Mouse (Mus musculus): ENCODE data around the gene Frmd4b. TPM values are rescaled to one million over a fixed set of nuclear protein-coding genes. Genes with fewer than 3 reads are reported as not detected.
A peak's percentile ranks its signal among the peaks of the same experiment; 100 is the strongest.
"Not testable (repeated sequence)": the region's sequence is repeated elsewhere in the genome, so short reads cannot be mapped to it uniquely, and the experiment has no call there.

The Frmd4b gene
- total RNA-seq, 2 experiments from 2014 or later = 19.5 to 21.0 TPM

DNA sequence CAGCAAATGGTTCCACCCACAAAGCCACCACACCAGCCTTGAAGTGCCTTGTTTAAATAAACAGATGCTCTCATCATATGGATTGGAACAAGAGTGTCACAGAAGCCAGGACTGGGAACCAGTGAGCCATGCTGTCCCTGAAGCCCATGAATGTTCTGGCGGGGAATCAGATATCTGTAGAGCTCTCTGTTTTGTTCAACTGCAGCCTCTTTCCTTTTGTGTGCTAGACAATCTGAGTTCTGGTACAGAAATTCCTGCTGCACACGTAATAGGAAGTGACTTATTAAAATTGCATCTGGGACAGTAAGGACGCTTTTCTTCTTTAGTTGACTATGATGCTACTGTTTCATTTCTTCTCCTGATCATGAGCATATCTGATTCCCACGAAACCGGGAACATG, 173.2 kb downstream of the Frmd4b start:
- intact Hi-C loops (cut with DNase I) = no loop called here
- DNase-seq (ENCODE audit: low spot score in 2 of 2) = no peak

DNA sequence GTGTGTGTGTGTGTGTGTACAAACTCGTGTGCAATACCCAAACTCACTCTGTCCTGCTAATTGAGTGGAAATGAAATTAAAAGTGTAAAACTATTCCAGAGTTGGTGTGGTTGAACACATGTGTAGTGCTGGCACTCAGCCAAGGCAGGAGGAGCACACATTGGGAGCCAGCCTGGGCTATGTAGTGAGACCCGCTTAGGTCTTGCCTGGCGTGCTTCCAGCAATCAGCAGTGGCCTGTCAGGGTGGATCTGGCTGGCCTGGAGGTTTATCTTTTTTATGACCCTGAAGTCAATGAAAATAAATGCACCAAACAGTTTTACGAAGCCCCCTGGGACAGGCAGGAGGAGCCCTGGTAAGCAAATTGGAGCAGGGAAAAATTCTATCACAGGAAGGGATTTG, 173.8 kb downstream of the Frmd4b start:
- intact Hi-C loops (cut with DNase I) = no loop called here
- no peak for DNase-seq (ENCODE audit: low spot score in 2 of 2)

DNA sequence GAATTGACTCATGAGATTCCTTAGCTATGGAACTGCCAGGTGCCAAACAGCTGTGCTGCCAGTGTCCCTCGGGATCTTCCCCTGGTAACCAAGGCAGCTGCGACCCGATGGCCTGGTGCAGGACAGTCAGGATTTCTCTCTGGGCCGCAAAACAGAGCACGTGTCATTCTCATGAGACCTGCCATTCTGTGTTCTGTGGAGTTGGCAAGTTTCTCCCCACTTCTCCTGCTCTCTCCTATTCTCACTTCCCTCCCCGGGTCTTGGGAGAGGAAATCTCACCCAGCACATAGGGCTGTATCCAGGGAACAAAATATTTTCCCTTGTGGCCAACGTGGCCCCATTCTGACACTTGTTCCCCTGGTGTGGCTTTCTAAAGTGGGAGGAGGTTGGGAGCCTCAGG, 176.0 kb downstream of the Frmd4b start:
- no peak for DNase-seq (ENCODE audit: low spot score in 2 of 2)
- intact Hi-C loops (cut with DNase I) = no loop called here

DNA sequence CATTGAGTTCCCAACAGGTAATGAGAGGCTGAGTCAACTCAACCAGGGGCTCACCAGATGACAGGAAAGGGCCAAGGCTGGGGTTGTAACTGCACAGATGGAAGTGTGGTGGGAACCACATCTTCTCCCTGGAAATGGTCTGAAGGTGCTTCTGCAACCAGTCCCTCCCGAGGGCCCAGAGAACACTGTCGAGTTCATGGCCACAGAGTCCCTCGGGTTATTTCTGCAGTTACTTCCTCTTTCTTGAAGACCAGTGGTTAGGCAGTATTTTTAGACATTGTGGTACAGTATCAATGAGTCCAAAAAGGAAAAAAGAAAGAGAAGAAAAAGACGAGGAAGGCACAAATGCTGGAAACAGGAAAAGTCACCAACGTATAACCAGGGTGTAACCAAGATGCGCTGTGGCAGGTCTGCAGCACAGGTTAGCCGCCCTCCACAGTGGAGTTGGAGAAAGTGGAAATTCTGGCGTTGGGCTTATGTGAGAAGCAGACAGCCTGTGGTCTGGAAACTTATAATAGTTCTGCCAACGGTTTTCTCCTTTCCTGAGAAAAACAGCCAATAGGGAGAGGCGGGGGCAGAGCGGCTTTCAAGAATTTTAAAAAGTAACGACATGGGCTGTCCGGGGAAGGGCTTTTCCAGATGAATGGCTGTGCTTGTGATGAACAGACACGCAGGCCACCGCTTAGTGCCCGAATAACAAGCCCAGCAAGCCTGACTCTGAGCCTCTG, 178.3 kb downstream of the Frmd4b start:
- DNase-seq (ENCODE audit: low spot score in 2 of 2) = no peak
- intact Hi-C loops (cut with DNase I) = no loop called here

GRCm38 (mm10) chr6:97434753-97435152, 182.6 kb downstream of the Frmd4b start:
- DNase-seq (ENCODE audit: low spot score in 2 of 2) = no peak
- intact Hi-C loops (cut with DNase I) = no loop called here

DNA sequence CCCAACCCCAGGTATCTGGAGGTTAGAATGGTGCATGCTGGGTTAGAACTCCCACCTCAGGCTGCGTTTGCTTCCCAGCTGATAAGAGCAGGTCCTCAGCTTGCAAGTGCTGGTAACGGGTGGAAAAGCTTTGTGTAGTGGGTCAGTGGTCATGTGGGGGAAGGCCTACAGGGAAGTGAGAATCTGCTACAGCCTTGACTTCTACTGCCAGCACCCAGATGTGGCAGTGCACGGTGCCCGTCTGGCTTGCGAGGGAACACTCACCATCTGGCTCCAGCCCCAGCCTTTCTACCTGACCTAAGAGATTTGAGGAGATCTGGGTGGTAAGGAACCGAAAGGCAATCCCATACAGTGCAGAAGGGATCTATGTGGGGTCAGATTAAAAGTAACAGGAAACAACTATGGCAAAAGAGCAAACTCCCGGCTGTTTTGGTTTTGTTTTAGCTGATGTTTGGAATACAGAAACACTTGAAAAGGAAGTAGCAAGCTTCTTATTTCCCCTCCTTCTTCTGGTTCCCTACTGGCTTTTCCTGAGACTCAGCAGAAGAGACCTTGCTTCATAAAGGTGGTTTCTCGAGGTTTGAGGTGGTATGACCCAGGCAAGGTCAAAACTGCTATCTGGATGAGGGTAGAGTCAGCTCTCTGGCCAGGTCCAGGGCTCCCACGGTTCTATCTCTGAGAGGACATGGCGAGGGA, 185.9 kb downstream of the Frmd4b start:
- intact Hi-C loops (cut with DNase I) = no loop called here
- DNase-seq (ENCODE audit: low spot score in 2 of 2) = no peak

DNA sequence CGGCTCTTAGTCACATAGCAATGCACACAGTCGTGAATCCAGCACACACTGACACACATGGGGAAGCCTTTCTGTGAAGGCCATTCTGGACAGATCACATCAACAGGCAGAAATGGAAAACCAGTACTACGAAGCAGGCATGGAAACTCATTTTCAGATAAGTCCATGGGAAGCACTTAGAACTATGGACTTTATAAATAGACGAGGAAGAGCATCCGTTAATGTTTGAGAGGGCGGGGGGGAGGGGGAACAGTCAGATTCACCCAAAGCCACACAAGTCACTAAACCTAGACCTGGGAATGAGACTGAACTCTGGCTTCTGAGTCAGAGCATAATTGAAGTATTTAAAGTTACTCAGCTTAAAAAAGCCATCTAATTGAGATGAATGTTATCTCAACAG, 186.8 kb downstream of the Frmd4b start:
- intact Hi-C loops (cut with DNase I) = no loop called here
- no peak for DNase-seq (ENCODE audit: low spot score in 2 of 2)

GRCm38 (mm10) chr6:97429688-97430343, 187.5 kb downstream of the Frmd4b start:
- intact Hi-C loops (cut with DNase I) = no loop called here
- DNase-seq (ENCODE audit: low spot score in 2 of 2) = no peak

DNA sequence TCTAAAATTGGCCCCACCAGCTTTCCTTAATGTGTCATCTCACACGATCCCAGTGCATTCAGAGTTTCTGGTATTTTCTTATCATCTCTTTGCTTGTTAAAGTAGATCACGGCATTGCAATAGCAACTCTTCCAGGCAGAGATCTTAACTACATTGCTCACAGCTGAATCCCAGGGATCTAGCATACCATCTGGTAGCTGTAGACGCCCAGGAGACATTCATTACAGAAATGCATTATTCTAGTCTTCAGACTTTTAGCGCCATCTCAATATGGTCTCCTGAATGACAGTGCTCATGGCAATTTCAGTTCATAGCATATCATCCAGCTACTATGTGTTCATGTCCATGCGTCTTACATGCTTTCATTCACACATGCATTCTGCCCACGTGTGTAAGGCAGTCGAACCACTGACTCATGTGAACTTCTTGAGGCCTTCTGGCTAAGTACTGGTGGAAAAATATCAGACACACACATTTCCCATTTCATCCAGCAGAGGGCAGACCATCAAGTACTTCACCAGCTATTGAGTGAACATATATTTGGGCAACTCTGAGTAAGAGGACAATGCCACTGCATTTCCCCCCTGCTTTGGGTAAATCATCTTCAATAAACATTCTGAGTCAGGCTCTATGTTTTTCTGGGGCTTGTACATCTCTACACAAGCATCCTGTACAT, 197.4 kb downstream of the Frmd4b start:
- peak; percentile 84 to 88 for DNase-seq (ENCODE audit: low spot score in 2 of 2)
- intact Hi-C loops (cut with DNase I) = loop anchor here (2.0 to 5.0 kb wide), 2 partner anchors 103 to 322 kb away; no protein-coding TSS in a partner anchor

DNA sequence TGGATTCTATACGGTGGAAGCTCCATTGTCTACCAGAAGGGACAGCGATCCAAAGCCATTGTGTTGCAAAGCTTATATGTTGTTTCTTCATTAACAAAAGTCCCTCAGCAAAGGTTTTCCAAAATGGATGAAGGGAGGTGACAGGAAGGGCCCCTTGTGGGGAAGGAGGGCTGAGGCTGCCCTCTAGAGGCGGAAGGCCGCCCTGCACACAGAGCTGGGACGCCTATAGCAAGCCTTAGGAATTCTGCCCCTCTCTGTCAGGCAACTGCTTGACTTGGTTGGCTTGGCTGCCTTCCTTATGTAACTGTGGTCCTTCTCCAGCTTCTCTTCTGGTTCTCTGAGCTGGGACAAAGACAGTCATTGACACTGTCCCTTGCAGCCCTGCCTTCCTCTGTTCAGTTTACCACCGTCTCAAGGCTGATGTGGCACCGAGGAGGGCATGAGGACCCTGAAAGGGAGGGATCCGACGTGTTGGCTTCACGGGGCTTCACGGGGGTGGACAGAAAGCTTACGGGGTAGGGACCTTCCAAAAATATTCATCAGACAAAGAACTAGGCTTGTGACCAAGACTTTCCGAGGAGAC, 200.3 kb downstream of the Frmd4b start:
- intact Hi-C loops (cut with DNase I) = loop anchor here (1.0 kb wide), 1 partner anchor 139 kb away; no protein-coding TSS in a partner anchor
- DNase-seq (ENCODE audit: low spot score in 2 of 2) = peak; percentile 45 to 72

DNA sequence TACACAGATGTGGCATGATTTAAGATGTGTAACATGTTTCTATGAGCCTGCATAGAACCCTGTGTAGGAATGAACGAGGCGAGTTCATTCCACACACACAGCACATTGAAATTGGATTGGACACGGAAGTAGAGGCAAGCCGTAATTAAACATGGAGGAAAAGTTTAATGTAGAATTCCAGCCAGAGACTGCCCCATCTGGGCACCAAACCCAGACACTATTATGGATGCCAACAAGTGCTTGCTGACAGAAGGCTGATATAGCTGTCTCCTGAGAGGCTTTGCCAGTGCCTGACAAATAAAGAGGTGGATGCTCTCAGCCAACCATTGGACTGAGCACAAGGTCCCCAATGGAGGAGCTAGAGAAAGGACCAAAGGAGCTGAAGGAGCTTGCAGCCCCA, 201.8 kb downstream of the Frmd4b start:
- intact Hi-C loops (cut with DNase I); DNase-seq (ENCODE audit: low spot score in 2 of 2): not testable (repeated sequence)

DNA sequence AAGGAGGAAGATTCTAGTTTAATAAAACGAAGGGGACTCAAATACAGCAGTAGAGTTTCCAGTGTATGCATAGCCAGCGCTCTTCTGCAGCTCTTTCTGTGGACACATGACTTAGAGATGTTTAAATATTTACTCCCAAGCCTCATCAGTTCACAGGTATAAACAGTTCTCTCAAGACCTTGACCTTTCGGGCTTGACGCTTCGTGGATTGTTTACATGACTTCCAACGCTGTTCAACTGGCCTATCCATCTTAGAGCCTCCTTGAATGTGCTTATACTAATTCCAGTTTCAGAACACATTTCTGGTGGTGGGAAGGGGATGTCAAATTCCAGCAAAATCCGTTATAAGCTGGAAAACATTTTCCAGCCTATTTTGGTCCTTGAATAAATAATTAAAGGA, 203.9 kb downstream of the Frmd4b start:
- no peak for DNase-seq (ENCODE audit: low spot score in 2 of 2)
- intact Hi-C loops (cut with DNase I) = no loop called here

DNA sequence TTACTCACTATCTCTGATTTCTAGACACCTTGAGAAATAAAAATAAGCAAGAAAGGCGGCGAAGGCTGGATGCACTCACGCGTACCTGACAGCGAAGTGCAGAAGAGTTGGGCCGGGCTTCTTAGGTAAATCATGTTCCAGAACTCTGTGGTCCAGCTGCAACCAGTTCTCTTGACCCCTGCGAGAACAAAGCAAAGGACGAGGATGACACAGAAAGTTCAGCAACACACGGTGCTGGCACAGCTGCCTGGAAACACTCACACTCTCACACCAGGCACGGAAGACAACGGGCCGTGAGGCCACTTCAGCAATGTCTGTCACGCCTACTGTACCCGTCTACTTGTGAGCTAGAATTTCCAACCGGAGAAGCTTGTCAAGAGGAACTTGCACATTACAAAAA, 204.9 kb downstream of the Frmd4b start:
- intact Hi-C loops (cut with DNase I) = no loop called here

GRCm38 (mm10) chr6:97411327-97411726, 206.0 kb downstream of the Frmd4b start:
- DNase-seq (ENCODE audit: low spot score in 2 of 2) = no peak
- intact Hi-C loops (cut with DNase I) = no loop called here

More for the DNA sequence above, 204.9 kb downstream of the Frmd4b start:
- DNase-seq (ENCODE audit: low spot score in 2 of 2) = no peak

DNA sequence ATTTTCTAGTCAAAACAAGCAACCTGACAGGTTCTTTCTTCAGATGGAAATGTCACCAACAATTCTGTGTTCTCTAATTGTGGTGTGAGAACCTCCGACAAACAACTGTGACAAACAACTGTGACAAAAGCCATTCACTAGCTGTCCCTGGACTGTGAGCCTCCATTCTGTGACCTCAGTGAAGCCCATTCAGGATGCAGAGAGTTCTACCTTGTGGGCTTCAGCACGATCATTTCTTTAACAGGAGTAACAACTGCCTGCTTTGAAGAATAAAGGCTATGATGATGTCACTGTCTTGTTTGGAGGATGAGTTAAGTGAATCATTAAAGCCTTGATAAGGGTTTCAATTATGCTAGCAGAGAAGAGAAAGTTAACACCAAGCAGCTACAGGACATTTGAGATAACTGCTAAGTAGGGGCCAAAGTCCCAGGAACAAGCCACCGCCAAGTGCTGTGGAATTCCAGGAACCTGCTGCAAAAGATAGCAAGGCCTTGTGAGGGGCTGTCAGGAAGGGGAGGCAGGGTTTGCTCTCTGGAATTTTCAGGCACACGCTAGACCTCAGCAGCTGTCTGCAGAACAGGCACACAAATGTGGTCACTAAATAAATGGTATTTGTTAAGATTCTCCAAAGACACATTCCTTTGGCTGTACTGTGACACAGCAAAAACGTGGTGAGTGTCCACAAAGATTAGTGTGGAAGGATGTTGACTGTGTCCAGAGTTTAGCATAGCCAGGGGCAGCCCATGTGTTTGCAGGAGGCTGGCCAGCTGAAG, 207.7 kb downstream of the Frmd4b start:
- intact Hi-C loops (cut with DNase I) = no loop called here

GRCm38 (mm10) chr6:97407914-97408313, 209.4 kb downstream of the Frmd4b start:
- DNase-seq (ENCODE audit: low spot score in 2 of 2) = no peak
- intact Hi-C loops (cut with DNase I) = no loop called here

More for the DNA sequence above, 207.7 kb downstream of the Frmd4b start:
- no peak for DNase-seq (ENCODE audit: low spot score in 2 of 2)

GRCm38 (mm10) chr6:97407425-97407824, 209.9 kb downstream of the Frmd4b start:
- no peak for DNase-seq (ENCODE audit: low spot score in 2 of 2)
- intact Hi-C loops (cut with DNase I) = no loop called here

DNA sequence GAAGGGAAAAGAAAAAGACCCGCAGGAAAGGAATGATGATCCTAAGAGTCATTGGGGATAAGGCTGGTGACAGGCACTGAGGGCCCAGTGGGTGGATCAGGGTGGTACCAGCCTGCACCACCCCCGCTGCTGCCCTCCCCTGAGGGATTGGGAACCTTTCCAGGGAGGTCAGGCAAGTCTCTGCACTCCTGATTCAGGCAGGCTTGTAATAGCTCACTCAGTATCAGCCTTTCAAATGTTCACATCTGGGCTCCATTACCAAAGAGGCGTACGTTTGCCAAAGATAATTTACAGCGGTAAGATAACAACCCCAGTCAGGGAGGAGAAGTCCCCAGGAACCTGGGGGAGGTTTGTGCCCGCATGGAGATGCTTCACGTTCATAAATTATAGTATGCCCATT, 212.0 kb downstream of the Frmd4b start:
- DNase-seq (ENCODE audit: low spot score in 2 of 2) = no peak
- intact Hi-C loops (cut with DNase I) = no loop called here
